Mouse (Mus musculus) ES-E14 (cell line): ENCODE results near the gene Qars.

Experiments used
- CHD2 ChIP-seq: IDR thresholded peaks from 2 replicates; pipeline ENCODE4 v1.6.1; 2014; ENCODE audit warnings: mild to moderate bottlenecking, low read depth, low read length, inconsistent platforms
- MAFK ChIP-seq: IDR thresholded peaks from 2 replicates; pipeline ENCODE4 v1.6.1; 2014; ENCODE audit warnings: mild to moderate bottlenecking, low read depth, low read length, inconsistent platforms; ENCODE audit not compliant: insufficient read depth
- ZC3H11A ChIP-seq: IDR thresholded peaks from 2 replicates; pipeline ENCODE4 v1.6.1; 2012; ENCODE audit warnings: low read depth, mild to moderate bottlenecking, inconsistent platforms, low read length, borderline replicate concordance
- ZNF384 ChIP-seq: IDR thresholded peaks from 2 replicates; pipeline ENCODE4 v1.6.1; 2012; ENCODE audit warnings: low read depth, low read length, inconsistent platforms

DNA sequence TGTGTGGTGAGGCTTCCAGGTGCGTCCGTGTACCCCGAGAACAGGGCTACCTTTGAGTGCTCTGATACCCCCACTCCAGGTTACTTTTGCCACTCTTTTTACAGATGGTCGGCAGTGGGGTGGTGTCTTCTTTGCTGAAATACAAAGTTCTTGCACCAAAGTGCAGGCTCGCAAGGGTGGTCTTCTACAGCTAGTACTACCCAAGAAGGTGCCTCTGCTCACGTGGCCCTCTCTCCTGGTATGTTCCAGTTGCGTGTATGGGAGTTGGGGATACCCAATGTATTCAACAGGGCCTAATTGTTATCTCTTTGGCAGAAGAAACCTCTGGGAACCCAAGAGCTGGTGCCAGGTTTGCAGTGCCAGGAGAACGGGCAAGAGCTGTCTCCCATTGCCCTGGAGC lies 14.3 kb upstream of the Qars start:
- TF ChIP-seq CHD2 (no peak), ZC3H11A (no peak), ZNF384 (no peak), MAFK (no peak)
